Mouse (Mus musculus): ENCODE data around the gene Msh5. TPM values are rescaled to one million over a fixed set of nuclear protein-coding genes. Genes with fewer than 3 reads are reported as not detected.

Msh5 gene
- polyA plus RNA-seq (2012; rRNA removed) = 4.0 and 6.0 TPM in 2 replicates

DNA sequence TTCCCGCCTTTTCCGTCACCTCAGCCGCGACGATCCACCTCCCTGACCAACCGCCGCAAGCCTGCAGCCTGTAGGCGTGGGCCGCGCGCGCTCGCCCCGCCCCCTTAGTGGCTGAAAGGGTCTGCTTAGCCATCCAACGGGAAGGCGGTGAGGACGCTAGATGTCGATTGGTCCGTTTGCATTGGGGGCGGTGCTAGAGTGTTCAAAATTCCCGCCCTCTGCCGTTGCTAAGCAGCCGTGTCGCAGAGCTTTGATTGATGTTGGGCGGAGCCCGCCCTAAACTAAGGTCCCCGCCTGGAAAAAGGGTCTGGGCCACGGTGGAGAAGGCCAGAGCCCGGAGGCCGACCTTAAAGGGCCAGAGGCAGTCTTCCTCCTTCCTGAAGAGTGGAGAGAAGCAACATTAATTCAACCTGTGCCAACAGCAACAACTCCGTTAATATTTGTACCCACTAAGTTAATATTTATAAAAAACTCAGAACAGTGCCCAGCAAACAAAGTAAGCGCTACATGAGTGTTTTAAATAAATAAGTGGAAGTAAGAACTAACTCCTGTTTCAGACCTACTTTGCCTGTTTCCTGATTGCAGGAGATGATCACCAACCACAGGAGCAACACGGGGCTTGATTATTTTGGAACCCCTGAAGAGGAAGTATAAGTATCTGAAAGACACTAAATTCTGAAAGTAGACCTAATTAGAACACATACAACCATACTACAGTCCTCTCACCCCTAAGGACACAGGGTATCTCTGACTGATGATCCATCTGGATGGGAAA is at the start of gene Msh5:
Gene Msh5 (minus strand): TSS at position 65 of the 775 bp plus-strand sequence.

DNA sequence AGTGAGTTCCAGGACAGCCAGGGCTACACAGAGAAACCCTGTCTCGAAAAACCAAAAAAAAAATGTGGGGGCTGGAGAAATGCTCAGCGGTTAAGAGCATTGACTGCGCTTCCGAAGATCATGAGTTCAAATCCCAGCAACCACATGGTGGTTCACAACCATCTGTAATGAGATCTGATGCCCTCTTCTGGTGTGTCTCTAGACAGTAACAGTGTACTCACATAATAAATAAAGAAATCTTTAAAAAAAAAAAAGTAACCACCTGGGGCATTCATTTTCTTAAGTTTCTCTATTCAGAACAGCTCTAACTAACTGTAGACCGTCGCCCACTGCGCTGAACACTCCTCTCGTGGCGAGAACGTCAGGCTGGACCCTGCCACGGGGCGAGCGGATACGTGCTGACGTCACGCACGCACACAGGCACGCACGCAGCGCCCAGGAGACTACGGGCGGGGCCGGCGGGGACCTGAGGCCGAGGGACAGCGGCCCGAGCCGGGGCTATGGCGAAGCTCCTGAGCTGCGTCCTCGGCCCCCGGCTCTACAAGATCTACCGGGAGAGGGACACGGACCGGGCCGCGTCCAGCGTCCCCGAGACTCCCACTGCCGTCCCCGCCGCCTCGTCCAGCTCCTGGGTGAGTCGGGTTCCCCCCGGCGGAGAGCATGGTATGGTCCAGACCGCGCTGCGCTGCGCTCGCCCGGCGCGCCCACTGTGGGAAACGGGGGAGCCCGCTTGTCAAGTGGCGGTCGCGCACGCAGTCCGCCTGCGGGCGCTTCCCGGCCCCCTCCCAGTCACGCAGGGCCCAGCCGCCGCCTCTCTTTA is 42.5 kb upstream of the Msh5 start, which contains the start of gene Abhd16a:
Gene Abhd16a (plus strand): TSS at position 439 of the 820 bp plus-strand sequence.

DNA sequence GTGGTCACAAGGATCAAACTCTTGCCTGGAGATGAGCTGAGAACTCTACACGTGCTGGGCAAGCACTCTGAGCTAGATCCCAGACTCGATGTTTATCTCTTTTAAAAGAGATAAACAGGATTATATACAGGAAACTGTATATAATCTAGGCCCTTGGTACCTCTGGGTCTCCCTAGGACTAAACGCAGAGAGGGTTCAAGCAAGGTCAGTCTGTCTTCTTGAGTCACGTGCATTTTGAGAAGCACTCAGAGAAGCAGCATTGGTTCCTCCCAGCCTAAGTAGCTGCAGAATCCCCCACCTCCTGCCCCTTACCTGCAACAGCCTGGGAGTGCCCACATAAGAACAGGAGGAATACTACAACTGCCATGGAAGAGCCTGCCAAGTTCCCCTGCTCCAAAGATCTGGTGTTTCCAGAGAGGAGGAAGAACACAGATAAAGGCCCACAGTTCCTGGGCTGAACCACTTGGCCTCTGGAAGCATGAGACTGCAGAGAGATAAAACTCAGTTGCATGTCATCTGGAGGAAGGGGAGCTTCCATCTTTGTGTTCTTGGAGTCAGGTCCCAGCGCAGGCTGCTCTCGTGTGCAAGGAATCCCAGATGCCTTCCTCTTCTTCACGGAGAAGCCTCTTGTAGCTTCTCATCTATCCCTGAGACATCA is 38.8 kb upstream of the Msh5 start, which contains the start of gene Ly6g6f:
Gene Ly6g6f (minus strand): TSS at position 403 of the 658 bp plus-strand sequence.

GRCm38 (mm10) chr17:35077786-35078233 is 31.3 kb upstream of the Msh5 start, which contains the start of gene Ly6g6d:
Gene Ly6g6d (minus strand): TSS chr17:35078065.

GRCm38 (mm10) chr17:35076507-35077176 is 30.1 kb upstream of the Msh5 start, which contains the start of gene Ly6g6e:
Gene Ly6g6e (plus strand): TSS chr17:35076902.

GRCm38 (mm10) chr17:35066084-35066483 is 19.5 kb upstream of the Msh5 start, which contains the start of gene Mpig6b:
Gene Mpig6b (minus strand): TSS chr17:35066184.

DNA sequence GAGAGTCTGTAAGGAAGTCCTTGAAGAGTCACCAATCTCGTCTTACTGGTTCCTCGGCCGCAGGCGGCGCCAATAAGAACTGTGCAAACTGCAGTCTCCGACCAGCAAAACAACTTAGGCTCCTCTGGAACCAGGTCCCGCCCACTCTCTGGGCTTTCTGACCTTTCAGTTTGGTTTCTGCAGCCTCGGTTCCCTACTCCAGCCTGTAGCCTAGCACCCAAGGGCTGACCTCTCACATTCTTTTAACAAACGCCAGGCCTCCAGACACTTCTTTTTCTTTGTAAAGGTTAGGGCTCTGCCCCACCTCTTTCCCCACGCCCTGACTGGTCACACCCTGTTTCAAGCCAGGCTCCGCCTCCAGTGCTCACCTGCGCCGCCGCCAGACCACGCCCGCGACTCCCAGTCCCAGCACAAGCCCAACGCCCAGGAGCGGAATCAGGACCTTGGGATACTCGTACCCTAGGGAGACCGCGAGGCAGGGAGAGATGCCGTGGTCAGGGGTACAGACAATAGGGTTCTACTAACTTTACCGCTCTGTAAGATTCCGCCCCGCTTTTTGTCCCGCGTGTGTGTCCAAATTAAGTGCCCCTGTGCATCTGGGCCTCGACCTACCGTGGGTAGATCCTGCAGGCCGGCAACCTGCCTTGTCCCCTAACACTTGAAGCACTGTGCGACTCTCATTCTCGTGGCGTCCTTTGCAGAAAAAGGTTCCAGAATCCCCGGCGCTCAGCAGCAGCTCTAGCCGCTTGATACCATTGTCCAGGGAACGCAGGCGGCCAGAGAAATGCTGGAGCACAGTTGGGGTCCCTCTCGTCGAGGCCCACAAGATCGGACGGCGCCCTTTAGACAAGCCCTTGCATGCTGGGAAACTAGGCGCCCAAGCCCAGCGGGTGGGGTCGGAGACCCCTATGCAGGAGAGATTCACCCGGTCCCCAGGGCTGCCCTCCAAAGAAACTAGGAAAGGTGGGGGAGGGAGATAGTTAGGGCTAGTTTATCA is 18.7 kb upstream of the Msh5 start, which contains the start of gene Ly6g6c:
Gene Ly6g6c (plus strand): TSS at position 438 of the 997 bp plus-strand sequence.

GRCm38 (mm10) chr17:35058911-35059892 is 12.7 kb upstream of the Msh5 start, which contains the start of gene Ddah2:
Gene Ddah2 (plus strand): TSS chr17:35059035.

GRCm38 (mm10) chr17:35049561-35050016 is 3.0 kb upstream of the Msh5 start, which contains the start of gene Clic1:
Gene Clic1 (plus strand): TSS chr17:35049966.

GRCm38 (mm10) chr17:35027277-35028068 is 19.1 kb downstream of the Msh5 start, which contains the start of gene Sapcd1:
Gene Sapcd1 (minus strand): TSS chr17:35028016.

DNA sequence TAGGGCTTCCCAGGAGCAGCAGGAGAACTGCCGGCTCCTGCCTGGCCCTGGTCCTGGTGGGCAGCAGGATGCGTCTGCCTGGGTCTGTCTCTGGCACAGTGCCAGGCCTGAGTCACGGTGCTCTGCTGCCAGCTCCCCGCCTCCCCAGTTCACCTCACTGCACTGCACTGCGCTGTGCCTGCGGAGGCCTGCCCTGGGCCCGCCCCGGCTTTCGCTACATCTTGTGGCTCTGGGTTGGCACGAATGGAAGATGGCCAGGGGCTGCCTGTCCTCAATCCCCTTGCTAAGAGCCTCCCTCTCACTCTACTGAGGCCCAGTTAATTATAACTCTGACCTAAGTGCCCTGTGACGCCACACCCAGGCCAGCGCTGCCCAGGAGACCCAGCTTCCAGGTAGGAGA is 30.2 kb downstream of the Msh5 start, which contains the start of gene Vwa7:
Gene Vwa7 (plus strand): TSS at position 204 of the 400 bp plus-strand sequence.

GRCm38 (mm10) chr17:35000717-35001451 is 45.7 kb downstream of the Msh5 start, which contains the start of gene Vars:
Gene Vars (plus strand): TSS chr17:35000987.

DNA sequence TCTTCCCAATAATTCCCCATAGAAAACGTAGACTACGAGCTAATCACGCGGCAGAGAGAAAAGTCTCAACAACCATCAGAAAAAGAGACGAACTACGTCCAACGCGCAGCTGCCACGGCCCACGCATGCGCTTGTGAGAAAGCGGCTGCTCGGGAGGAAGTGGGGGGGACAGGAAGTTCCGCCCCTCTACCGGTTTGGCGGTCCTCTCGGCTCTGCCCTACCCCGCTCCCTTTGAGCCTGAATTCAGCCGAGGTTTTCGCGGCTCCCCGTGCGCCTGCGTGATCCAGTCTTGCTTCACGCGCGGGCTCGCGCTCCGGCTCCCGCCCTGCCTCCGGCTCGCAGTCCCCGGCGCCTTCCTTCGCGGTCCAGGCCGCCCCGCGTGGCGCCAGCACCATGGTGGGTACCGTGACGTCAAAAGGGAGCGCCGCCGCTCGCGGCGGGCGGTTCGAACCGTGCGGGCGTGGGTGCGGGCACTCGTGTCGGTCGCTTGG is 64.8 kb downstream of the Msh5 start, which contains the start of gene Lsm2:
Gene Lsm2 (plus strand): TSS at position 173 of the 491 bp plus-strand sequence.

